8 mouse cellular contexts compared by ENCODE assay signal in the genomic region with DNA sequence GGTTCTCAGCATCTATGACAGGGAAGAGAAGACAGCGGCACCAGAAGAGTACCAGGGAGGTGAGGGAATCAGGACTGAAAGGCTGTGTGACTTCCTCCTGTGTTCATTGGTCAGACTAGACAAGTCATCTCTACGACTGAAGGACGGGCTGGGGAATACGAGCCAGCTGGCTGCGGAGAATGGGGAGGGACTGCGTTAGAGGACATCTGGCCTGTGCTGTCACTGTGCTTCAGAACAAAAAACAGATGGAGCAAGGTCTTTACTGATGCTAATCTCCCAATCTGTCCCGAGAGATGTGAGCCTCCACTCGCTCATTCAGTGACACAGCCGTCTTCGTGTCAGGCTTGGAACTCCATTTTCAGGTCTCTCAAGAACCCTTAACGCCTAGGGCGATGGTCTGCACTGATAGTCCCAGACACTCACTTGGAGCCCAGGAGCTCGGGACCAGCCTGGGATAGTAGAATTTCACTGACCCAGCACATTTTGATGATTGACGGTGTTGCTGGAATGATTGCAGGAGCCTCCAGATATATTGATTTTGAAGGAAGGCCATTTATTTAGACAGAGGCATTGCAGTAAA. TPM values are rescaled to one million over a fixed set of nuclear protein-coding genes. Genes with fewer than 3 reads are reported as not detected.
DNase-seq lines count a peak whose midpoint lies in the region; ATAC-seq and TF ChIP-seq lines count a peak whose summit lies in the region.

No protein-coding gene starts in this region.

- peak; percentile 48 for ATAC-seq in frontal cortex, adult (ENCODE audit: low TSS enrichment)
- ATAC-seq in forebrain, embryonic 14.5 days = peak; percentile 85
- ATAC-seq in lung, embryonic 15.5 days (ENCODE audit: borderline replicate concordance, extremely low read depth, low FRiP score, low TSS enrichment) = peak; percentile 80; the same call in 1 of the 2 replicates
- no peak for ATAC-seq in granulocyte monocyte progenitor cell, adult 5-6 weeks (replicated peaks; ENCODE audit: poor library complexity, severe bottlenecking)
- no peak for ATAC-seq in CD4-positive, CD25-positive, alpha-beta regulatory T cell, adult 4 months

- no peak overlapping the region for H3K27ac ChIP-seq in ES-Bruce4 (ENCODE audit: insufficient read depth, low read length)
- H3K27ac ChIP-seq in forebrain, embryonic 14.5 days (ENCODE audit: low read depth, low read length) = peak overlapping the region; percentile 52; the same call in 1 of the 2 replicates
- no peak overlapping the region; the same call in 1 of the 2 replicates for H3K27ac ChIP-seq in lung, embryonic 15.5 days

- no peaks in the 10 kb centered on the region for H3K9me3 ChIP-seq in ES-Bruce4 (replicated peaks; ENCODE audit: control insufficient read depth, insufficient read depth, low read length, poor library complexity, severe bottlenecking)
- H3K9me3 ChIP-seq in forebrain, embryonic 14.5 days (replicated peaks; ENCODE audit: control insufficient read depth, low read length) = no peaks in the 10 kb centered on the region
- no peaks in the 10 kb centered on the region for H3K9me3 ChIP-seq in lung, embryonic 15.5 days

- no peak for TF ChIP-seq CTCF in ES-Bruce4 (IDR thresholded peaks at IDR 0.05; ENCODE audit: low read depth, low read length)

- peaks cover 2% of the 10 kb centered on the region for H3K4me1 ChIP-seq in ES-Bruce4 (ENCODE audit: control insufficient read depth, insufficient read depth, low read length)
- H3K4me1 ChIP-seq in forebrain, embryonic 14.5 days (ENCODE audit: control insufficient read depth, insufficient read depth, low read length) = no peaks in the 10 kb centered on the region
- H3K4me1 ChIP-seq in lung, embryonic 15.5 days = peaks cover 29% of the 10 kb centered on the region

- TF ChIP-seq EP300 in ES-Bruce4 (IDR thresholded peaks at IDR 0.05; ENCODE audit: insufficient read depth, low read depth, low read length) = peak; percentile 48; the same call in 1 of the 2 replicates

- no peak overlapping the region for H3K4me3 ChIP-seq in ES-Bruce4 (ENCODE audit: low read depth, low read length)
- H3K4me3 ChIP-seq in forebrain, embryonic 14.5 days (ENCODE audit: low read depth, low read length) = no peak overlapping the region
- no peak overlapping the region for H3K4me3 ChIP-seq in lung, embryonic 15.5 days

- H3K36me3 ChIP-seq in ES-Bruce4 (ENCODE audit: control insufficient read depth, insufficient read depth, low read length, poor library complexity, severe bottlenecking) = no peaks in the 10 kb centered on the region
- no peaks in the 10 kb centered on the region for H3K36me3 ChIP-seq in forebrain, embryonic 14.5 days (ENCODE audit: control insufficient read depth, insufficient read depth, low read length)
- H3K36me3 ChIP-seq in lung, embryonic 15.5 days = no peaks in the 10 kb centered on the region

- TF ChIP-seq POLR2A in ES-Bruce4 (IDR thresholded peaks at IDR 0.05; ENCODE audit: insufficient read depth, low read length) = no peak

- DNase-seq in frontal cortex, postnatal 36 days (ENCODE audit: low spot score in 2 of 2) = no peak
- DNase-seq in forebrain, embryonic 14.5 days (ENCODE audit: low spot score) = peak; percentile 73
- no peak for DNase-seq in B cell, adult 2 months

- H3K27me3 ChIP-seq in ES-Bruce4 (ENCODE audit: control insufficient read depth, insufficient read depth, low read length, poor library complexity, severe bottlenecking) = no peaks in the 10 kb centered on the region
- no peaks in the 10 kb centered on the region for H3K27me3 ChIP-seq in forebrain, embryonic 14.5 days (replicated peaks; ENCODE audit: control insufficient read depth, insufficient read depth, low read length)
- H3K27me3 ChIP-seq in lung, embryonic 15.5 days = no peaks in the 10 kb centered on the region

- WGBS in forebrain, embryonic 14.5 days = 61% methylated on average over 14 of the region's 14 CpGs
- 46% methylated on average over 14 of the region's 14 CpGs for whole genome bisulfite sequencing in lung, embryonic 15.5 days

- no peak overlapping the region for H3K9ac ChIP-seq in ES-Bruce4 (ENCODE audit: low read depth, poor library complexity, severe bottlenecking)
- no peak overlapping the region for H3K9ac ChIP-seq in forebrain, embryonic 14.5 days (ENCODE audit: low read length)
- H3K9ac ChIP-seq in lung, embryonic 15.5 days = no peak overlapping the region

- H3K4me2 ChIP-seq in forebrain, embryonic 14.5 days (ENCODE audit: low read length) = no peak overlapping the region
- H3K4me2 ChIP-seq in lung, embryonic 15.5 days = no peak overlapping the region

RNA-seq across cellular contexts. Expression of a gene that starts 10.6 kb away (rescaled TPM):
- polyA plus RNA-seq in ES-Bruce4 (2011; ENCODE audit: insufficient read depth, insufficient read length, low read depth, missing spikeins) = 18.5 and 21.7 TPM in 2 replicates
- polyA plus RNA-seq in forebrain, embryonic 14.5 days (2014; fragmentation: Nextera tagmentation; extraction: Ambion mirVana) = 14.3 and 15.0 TPM in 2 replicates
- polyA plus RNA-seq in lung, embryonic 15.5 days (2015; fragmentation: Nextera tagmentation; extraction: Ambion mirVana) = 21.1 and 25.2 TPM in 2 replicates
- total RNA-seq in granulocyte monocyte progenitor cell, adult 5-6 weeks (2014; fragmentation: Nextera tagmentation) = 30.9 and 34.2 TPM in 2 replicates
- 20.8 and 24.9 TPM in 2 replicates for total RNA-seq in granulocyte monocyte progenitor cell, adult 5-6 weeks (2017)
- 10 to 100 TPM; 21.1 to 31.1 TPM for polyA plus RNA-seq in CD4-positive, CD25-positive, alpha-beta regulatory T cell, adult 4 months (2017; shearing (Covaris generic))

Comparison
In these comparisons a context has a peak if more than half of its experiments do, and no peak if none do; other contexts are left out.
1. ATAC-seq: peak in frontal cortex, adult (single experiment), forebrain, embryonic 14.5 days (single experiment) and lung, embryonic 15.5 days (single experiment); none in granulocyte monocyte progenitor cell, adult 5-6 weeks (single experiment) and CD4-positive, CD25-positive, alpha-beta regulatory T cell, adult 4 months (single experiment).